Mouse (Mus musculus) mouse trophoblast stem cell (cell line): ENCODE data around the gene Tmem116.

Experiments
- in situ Hi-C, 2 experiments: fragments of 300-500 bp; cut with MseI, MboI; formaldehyde crosslinking; loops; 2 replicates in 1 of 2; 3 replicates in 1 of 2; pipeline ENCODE4 v1.15.1; 2025

Gene Tmem116

GRCm38 (mm10) chr5:121540066-121540465 is 88.4 kb downstream of the Tmem116 start:
- in situ Hi-C loops: no loop called here

GRCm38 (mm10) chr5:121541235-121541634 is 89.5 kb downstream of the Tmem116 start:
- in situ Hi-C loops: no loop called here

GRCm38 (mm10) chr5:121543370-121543769 is 91.7 kb downstream of the Tmem116 start:
- in situ Hi-C loops: no loop called here

DNA sequence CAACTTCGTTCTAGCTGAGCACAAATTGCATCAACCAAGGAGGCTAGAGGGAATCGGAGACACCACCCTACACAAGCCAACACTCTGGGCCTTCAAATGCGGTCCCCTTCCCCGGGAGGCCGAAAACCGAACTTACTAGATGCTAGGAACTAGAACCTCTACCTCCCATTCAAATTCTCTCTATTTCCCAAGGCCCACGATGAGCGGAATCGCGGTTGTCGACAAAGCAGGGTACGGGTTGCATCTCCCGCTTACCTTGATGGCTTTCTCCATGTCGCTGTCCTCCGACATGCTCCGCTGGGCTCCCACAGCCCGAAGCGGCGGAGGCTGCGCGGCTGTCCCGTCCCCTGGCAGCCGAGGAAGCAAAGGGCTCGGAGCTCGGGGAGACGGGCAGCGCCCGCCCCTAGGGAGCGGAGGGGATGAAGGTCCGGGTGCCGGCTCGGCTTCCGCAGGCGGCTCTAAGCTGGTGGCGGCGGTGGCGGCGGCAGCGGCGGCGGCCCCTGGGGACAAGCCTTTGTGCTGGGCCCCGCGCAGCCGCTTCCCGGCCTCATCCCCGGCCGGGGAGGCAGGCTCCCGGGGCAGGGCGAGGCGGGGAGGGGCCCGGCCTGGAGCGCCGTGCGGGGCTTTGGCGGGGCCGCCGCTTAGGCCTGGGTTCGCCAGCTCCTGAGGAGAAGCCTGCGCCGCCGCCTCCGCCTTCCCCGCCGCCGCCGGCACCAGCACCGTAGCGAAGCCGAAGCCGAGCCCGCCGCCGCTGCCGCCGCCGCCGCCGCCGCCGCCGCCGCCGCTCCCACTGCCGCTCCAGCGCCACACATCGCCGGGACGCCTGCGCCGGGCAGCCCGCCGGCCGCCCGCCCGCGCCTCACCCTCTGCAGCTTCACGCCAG is 93.5 kb downstream of the Tmem116 start, which contains the start of the genes Adam1a and Gm42878:
Gene Adam1a (minus strand): TSS at position 573 of the 883 bp plus-strand sequence.
Gene Gm42878 (minus strand): TSS at position 573 of the 883 bp plus-strand sequence.
- in situ Hi-C loops: no loop called here

DNA sequence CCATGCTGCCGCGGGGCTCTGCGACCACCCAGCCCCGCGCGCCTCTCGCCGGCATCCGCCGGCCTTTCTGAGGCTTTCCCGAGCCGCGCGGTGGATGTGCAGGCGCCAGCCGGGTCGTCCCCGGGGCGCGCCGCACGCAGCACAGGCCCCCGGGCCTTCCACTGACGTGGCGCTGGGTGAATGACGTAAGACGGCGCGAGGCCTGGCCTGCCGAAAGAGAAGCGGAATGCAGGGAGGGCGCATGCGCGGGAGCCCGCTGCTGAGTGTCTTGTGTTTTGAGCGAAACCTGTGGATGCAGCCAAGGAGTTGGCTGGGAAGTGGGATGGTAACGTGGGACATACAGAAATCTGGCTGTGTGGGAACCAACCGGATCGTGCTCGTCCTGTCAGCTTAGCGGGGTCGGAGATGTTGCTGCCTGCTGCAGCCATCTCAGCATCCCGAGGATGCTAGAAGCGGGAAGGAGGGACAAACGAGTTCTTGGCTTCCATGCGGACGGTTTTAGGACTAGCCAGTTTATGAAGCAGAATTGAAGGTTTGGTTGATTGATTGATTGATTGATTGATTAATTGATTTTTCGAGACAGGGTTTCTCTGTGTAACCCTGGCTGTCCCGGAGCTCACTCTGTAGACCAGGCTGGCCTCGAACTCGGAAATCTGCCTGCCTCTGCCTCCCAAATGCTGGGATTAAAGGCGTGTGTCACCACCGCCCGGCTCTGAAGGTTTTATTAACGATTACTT is 94.3 kb downstream of the Tmem116 start, which contains the start of gene Mapkapk5:
Gene Mapkapk5 (minus strand): TSS at position 113 of the 737 bp plus-strand sequence.
- in situ Hi-C loops: no loop called here

- in situ Hi-C loops: no loop called here
Measured at GRCm38 (mm10) chr5:121546530-121546895, 94.8 kb downstream of the Tmem116 start.

- in situ Hi-C loops: no loop called here
Measured at GRCm38 (mm10) chr5:121547084-121547483, 95.4 kb downstream of the Tmem116 start.

DNA sequence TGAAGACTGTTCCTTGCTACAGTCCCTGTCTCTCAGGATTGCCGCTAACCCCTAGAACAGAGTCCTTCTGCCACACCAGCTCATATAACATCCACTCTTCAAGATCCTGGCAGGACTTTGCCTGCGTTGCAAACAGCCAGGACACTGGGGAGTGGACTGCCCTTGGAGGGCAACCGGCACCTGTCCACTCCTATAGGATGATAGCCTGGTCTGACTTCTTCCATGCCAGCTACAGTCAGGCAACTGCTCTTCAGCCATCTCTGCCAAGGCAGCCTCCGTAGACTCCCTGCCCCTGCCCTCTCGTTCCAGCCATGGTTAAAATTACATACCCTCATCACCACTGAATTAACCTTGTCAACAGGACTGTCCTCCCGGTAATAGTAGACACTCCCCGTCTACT is 97.5 kb downstream of the Tmem116 start:
- in situ Hi-C loops: no loop called here

- in situ Hi-C loops: no loop called here
Measured at GRCm38 (mm10) chr5:121562436-121562835, 110.7 kb downstream of the Tmem116 start.

DNA sequence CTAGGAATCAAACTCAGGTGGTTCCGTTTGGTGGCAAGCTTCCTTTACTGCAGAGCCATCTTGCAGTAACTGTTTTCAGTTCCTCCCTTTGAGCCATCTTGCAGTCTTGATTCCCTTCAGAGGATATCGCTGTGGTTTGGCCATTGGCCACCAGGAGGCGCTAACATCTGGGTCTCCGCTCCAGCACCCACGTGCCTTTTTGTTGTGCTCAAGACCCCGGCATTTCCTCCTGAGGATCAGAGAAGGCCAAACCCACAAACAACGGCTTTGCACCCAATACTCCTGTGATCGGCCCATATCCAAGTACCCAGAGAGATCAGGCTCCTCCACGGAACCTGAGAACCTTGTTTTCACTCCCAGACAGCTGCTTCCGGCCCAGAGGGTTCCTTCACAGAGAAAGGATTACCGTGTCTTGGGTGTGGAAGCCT is 112.8 kb downstream of the Tmem116 start:
- in situ Hi-C loops: no loop called here

DNA sequence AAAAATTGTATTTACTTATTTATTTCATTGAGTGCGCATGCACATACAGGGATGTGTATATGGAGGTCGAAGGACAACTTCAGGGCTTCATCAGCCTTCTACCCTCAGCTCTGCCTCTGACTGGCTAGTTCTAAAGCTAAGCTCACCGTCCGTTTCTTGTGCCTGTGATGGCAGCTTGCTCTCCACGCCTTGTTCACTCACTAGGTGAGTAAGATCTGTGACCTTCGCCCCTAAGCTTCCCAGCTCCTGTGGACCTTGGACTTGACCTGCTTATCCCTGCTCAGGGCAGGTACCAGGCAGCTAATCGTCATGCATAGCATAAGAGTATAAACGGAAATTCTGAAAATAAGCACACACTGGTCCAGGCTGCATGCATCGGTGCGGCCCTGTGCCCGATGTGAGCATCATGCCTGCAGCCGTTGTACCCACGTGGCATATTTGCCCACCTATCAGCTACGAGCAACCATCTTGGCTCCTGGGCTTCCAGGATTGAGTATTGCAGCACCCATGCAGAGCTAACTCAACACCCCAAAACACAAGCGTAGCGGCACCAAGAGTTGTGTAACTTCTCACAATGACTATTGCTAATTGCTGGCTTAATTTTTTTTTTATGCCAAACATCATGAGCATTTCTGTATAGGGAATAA is 114.5 kb downstream of the Tmem116 start:
- in situ Hi-C loops: loop anchor here in 1 of 2 experiments (5.0 kb wide), 1 partner anchor 36 kb away; no protein-coding TSS in a partner anchor

- in situ Hi-C loops: loop anchor here in 1 of 2 experiments (5.0 kb wide), 1 partner anchor 32 kb away; no protein-coding TSS in a partner anchor
Measured at GRCm38 (mm10) chr5:121569881-121570420, 118.3 kb downstream of the Tmem116 start.

DNA sequence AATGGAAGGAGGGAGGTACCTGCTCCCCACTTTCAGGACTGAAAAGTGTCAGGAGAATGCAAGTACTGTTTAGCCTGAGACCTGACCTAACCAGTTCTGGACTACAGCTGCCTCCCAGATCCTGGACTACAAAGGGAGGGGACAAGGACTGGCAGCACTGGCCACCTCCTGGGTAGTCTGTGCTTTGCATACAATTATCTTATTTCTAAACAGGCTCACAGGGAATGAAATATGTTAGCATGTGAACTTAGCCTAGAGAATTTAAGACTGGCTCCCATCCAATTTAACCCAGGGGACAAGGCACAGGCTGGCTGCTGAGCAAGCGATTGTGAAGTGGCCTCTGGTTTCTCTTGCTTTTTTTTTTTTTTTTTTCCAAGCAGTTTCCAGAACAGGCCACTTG is 119.1 kb downstream of the Tmem116 start:
- in situ Hi-C loops: no loop called here
